Comparison of ENCODE assay signal across 17 mouse cellular contexts in the genomic region with DNA sequence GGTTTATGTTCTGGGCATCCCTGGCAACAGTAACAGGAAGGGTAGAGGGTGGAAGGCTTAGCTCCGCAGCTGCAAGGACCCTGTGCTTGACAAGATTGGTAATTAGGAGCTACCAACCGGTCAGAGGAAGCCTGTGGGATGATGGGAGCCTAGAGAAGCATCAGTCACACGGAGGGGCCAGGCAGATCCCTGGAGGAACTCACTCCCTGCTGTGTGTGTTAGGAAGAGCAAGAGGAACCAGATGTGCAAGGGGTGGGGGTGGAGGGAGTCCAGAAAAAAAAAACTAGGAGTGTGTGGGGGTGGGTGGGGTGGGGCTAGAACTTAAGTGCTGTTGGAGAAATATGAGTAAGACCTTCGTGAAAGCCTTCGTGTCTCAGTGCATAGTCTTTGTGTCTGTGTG. TPM values are rescaled to one million over a fixed set of nuclear protein-coding genes. Genes with fewer than 3 reads are reported as not detected.
A peak's percentile ranks its signal among the peaks of the same experiment; 100 is the strongest.
DNase-seq lines count a peak whose midpoint lies in the region; ATAC-seq and TF ChIP-seq lines count a peak whose summit lies in the region.
"Had no signal": no experiment of that assay in that cellular context is flagged by ENCODE, and none has a peak within 500 bp of the region (broad histone marks: within the 10 kb centered on the region; RNA-seq: fewer than 3 reads in every experiment).

No protein-coding gene starts in this region.

- TF ChIP-seq CTCF in left cerebral cortex, adult 2 months (IDR thresholded peaks at IDR 0.05): no peak
- TF ChIP-seq CTCF in kidney, adult 2 months (conservative IDR thresholded peaks at IDR 0.05; ENCODE audit: insufficient read depth, insufficient read length, low read depth, low read length): no peak

- no peak overlapping the region for H3K9ac ChIP-seq in ES-E14 (ENCODE audit: insufficient read depth, low read depth, low read length, poor library complexity, severe bottlenecking)
- no peak overlapping the region for H3K9ac ChIP-seq in embryonic facial prominence, embryonic 12.5 days
- no peak overlapping the region for H3K9ac ChIP-seq in limb, embryonic 15.5 days
- H3K9ac ChIP-seq: kidney, embryonic 15.5 days; liver, embryonic 13.5 days had no signal

- H3K9me3 ChIP-seq in ES-E14 (ENCODE audit: control insufficient read depth, insufficient read depth, low read depth, low read length): no peaks in the 10 kb centered on the region
- H3K9me3 ChIP-seq in embryonic facial prominence, embryonic 12.5 days: no peaks in the 10 kb centered on the region
- H3K9me3 ChIP-seq in limb, embryonic 15.5 days: no peaks in the 10 kb centered on the region
- H3K9me3 ChIP-seq: kidney, embryonic 15.5 days; liver, embryonic 13.5 days had no signal

- 11% methylated on average over 5 of the region's 5 CpGs for WGBS in embryonic facial prominence, embryonic 12.5 days
- 8% methylated on average over 5 of the region's 5 CpGs for WGBS in limb, embryonic 15.5 days
- WGBS in kidney, adult 2 months: 36% methylated on average over 5 of the region's 5 CpGs

- H3K27me3 ChIP-seq in embryonic facial prominence, embryonic 12.5 days: no peaks in the 10 kb centered on the region
- H3K27me3 ChIP-seq in limb, embryonic 15.5 days: no peaks in the 10 kb centered on the region
- H3K27me3 ChIP-seq in kidney, adult 2 months (replicated peaks; ENCODE audit: control insufficient read depth, insufficient read depth, low read length): no peaks in the 10 kb centered on the region
- H3K27me3 ChIP-seq: kidney, embryonic 15.5 days had no signal

- no peak for TF ChIP-seq POLR2A in kidney, adult 2 months (IDR thresholded peaks at IDR 0.05; ENCODE audit: low read depth, low read length)

- peaks cover 15 to 26% of the 10 kb centered on the region in 2 experiments for H3K4me1 ChIP-seq in ES-E14 (ENCODE audit: control insufficient read depth in 2 of 2, insufficient read depth in 2 of 2, low read length in 2 of 2, poor library complexity in 1 of 2)
- peaks cover 72% of the 10 kb centered on the region for H3K4me1 ChIP-seq in embryonic facial prominence, embryonic 12.5 days
- H3K4me1 ChIP-seq in limb, embryonic 15.5 days: peaks cover 60% of the 10 kb centered on the region
- H3K4me1 ChIP-seq in kidney, adult 2 months (ENCODE audit: control insufficient read depth, insufficient read depth, low read length): no peaks in the 10 kb centered on the region; the same call in 1 of the 2 replicates

- H3K36me3 ChIP-seq in ES-E14 (ENCODE audit: control insufficient read depth, insufficient read depth, low read length, poor library complexity, severe bottlenecking): no peaks in the 10 kb centered on the region
- no peaks in the 10 kb centered on the region for H3K36me3 ChIP-seq in embryonic facial prominence, embryonic 12.5 days
- no peaks in the 10 kb centered on the region for H3K36me3 ChIP-seq in limb, embryonic 15.5 days
- no peaks in the 10 kb centered on the region for H3K36me3 ChIP-seq in kidney, adult 2 months (ENCODE audit: control insufficient read depth, insufficient read depth, low read length)
- H3K36me3 ChIP-seq: kidney, embryonic 15.5 days; liver, embryonic 13.5 days had no signal

- in situ Hi-C loops in ES-E14 (cut with MboI; ENCODE audit: low sequenced_read_pairs in 2 of 2, unreplicated experiment in 2 of 2): loop anchor here in 1 of 2 experiments (25.0 kb wide), 1 partner anchor 401 kb away; no protein-coding TSS in a partner anchor

- intact Hi-C loops in left cerebral cortex, adult 2 months (cut with DNase I): no loop called here

- 0 out of 2 replicates have a peak overlapping the region, but pooled peaks have one; percentile 7 for H3K4me2 ChIP-seq in embryonic facial prominence, embryonic 12.5 days (replicated peaks)
- H3K4me2 ChIP-seq in limb, embryonic 15.5 days: no peak overlapping the region
- H3K4me2 ChIP-seq: kidney, embryonic 15.5 days; liver, embryonic 13.5 days had no signal

- DNase-seq in left cerebral cortex, adult 2 months (ENCODE audit: extremely low spot score in 1 of 2, low spot score in 2 of 2): no peak
- no peak for DNase-seq in left cerebral cortex, adult 8-10 months (ENCODE audit: low spot score in 2 of 2)
- no peak for DNase-seq in ES-E14 (ENCODE audit: low read depth, low spot score)
- DNase-seq in retina, embryonic 14.5 days (ENCODE audit: low spot score): no peak
- DNase-seq in kidney, adult 2 months: no peak
- DNase-seq: adrenal gland, adult 8-10 months; cerebellum, adult 9-11 months; embryo, embryonic 11 days; gastrocnemius, postnatal 36 days; liver, embryonic 13.5 days; right cerebral cortex, postnatal 25 days had no signal

- no peak overlapping the region for H3K4me3 ChIP-seq in left cerebral cortex, adult 2 months
- H3K4me3 ChIP-seq in ES-E14 (ENCODE audit: insufficient read depth in 1 of 2, low read depth in 1 of 2, low read length in 2 of 2, poor library complexity in 1 of 2, severe bottlenecking in 1 of 2): no peak overlapping the region
- H3K4me3 ChIP-seq in embryonic facial prominence, embryonic 12.5 days: no peak overlapping the region
- H3K4me3 ChIP-seq in limb, embryonic 15.5 days: no peak overlapping the region
- no peak overlapping the region for H3K4me3 ChIP-seq in kidney, adult 2 months (ENCODE audit: insufficient read depth, low read depth, low read length)
- H3K4me3 ChIP-seq: kidney, embryonic 15.5 days; liver, embryonic 13.5 days had no signal

- peak overlapping the region; percentile 86 for H3K27ac ChIP-seq in left cerebral cortex, adult 2 months
- H3K27ac ChIP-seq in ES-E14 (ENCODE audit: insufficient read depth, low read depth, low read length, poor library complexity, severe bottlenecking): no peak overlapping the region
- H3K27ac ChIP-seq in embryonic facial prominence, embryonic 12.5 days: peak overlapping the region; percentile 81
- H3K27ac ChIP-seq in limb, embryonic 15.5 days: peak overlapping the region; percentile 73
- H3K27ac ChIP-seq in kidney, adult 2 months (ENCODE audit: insufficient read depth, low read depth, low read length): no peak overlapping the region
- H3K27ac ChIP-seq: kidney, embryonic 15.5 days; liver, embryonic 13.5 days had no signal

- ATAC-seq in embryonic facial prominence, embryonic 12.5 days (ENCODE audit: insufficient number of reproducible peaks, insufficient read depth, low FRiP score, low TSS enrichment): no peak
- no peak for ATAC-seq in limb, embryonic 15.5 days (ENCODE audit: insufficient number of reproducible peaks, low FRiP score, low TSS enrichment, low read depth)
- ATAC-seq: lung, postnatal 0 days had no signal

TF ChIP-seq in ES-E14, 5 proteins besides CTCF, POLR2A, EP300 and RAD21:
- no peak for TF ChIP-seq ZC3H11A (IDR thresholded peaks at IDR 0.05; ENCODE audit: borderline replicate concordance, low read depth, low read length)
- 0 out of 2 replicates have a peak, but pooled peaks have one; percentile 45 for TF ChIP-seq ZNF384 (IDR thresholded peaks at IDR 0.05; ENCODE audit: low read depth, low read length)
- TF ChIP-seq HCFC1 (IDR thresholded peaks at IDR 0.05; ENCODE audit: borderline replicate concordance, insufficient read depth, low read length): no peak
TF ChIP-seq in ES-E14: peak in this region for 1.

RNA-seq across cellular contexts. Expression of a gene that starts 36.0 kb away (rescaled TPM):
- under 1 TPM; 0.30 to 0.32 TPM for total RNA-seq in left cerebral cortex, adult 2 months (2021)
- total RNA-seq in left cerebral cortex, adult 8-10 months (2022): under 1 TPM; 0.18 to 0.48 (median 0.29) TPM
- total RNA-seq in ES-E14 (2012; rRNA removed): 0.11 and 0.27 TPM in 2 replicates
- polyA plus RNA-seq in embryonic facial prominence, embryonic 12.5 days (2016; fragmentation: Nextera tagmentation; extraction: Ambion mirVana): not detected in 2 replicates
- 0.51 and 0.65 TPM in 2 replicates for polyA plus RNA-seq in limb, embryonic 15.5 days (2015; fragmentation: Nextera tagmentation; extraction: Ambion mirVana)
- not detected in 2 replicates for polyA plus RNA-seq in kidney, adult 2 months (2012; rRNA removed)
- total RNA-seq: CH12.LX; megakaryocyte-erythroid progenitor cell, adult 5-6 weeks had no signal

RNA-seq across cellular contexts. Expression of a gene that starts 48.0 kb away (rescaled TPM):
- total RNA-seq in left cerebral cortex, adult 2 months (2021): not detected
- under 1 TPM in 2 of 4 experiments, not detected in 2; 0.26 to 0.71 TPM for total RNA-seq in left cerebral cortex, adult 8-10 months (2022)
- total RNA-seq in ES-E14 (2012; rRNA removed): not detected in 2 replicates
- polyA plus RNA-seq in embryonic facial prominence, embryonic 12.5 days (2016; fragmentation: Nextera tagmentation; extraction: Ambion mirVana): not detected in 2 replicates
- polyA plus RNA-seq in limb, embryonic 15.5 days (2015; fragmentation: Nextera tagmentation; extraction: Ambion mirVana): 0.14 TPM in 1 of 2 replicates, not detected in the other
- polyA plus RNA-seq in kidney, adult 2 months (2012; rRNA removed): 1.5 and 1.7 TPM in 2 replicates
- total RNA-seq: CH12.LX had no signal

RNA-seq across cellular contexts. Expression of a gene that starts 56.1 kb away (rescaled TPM):
- 100 to 1,000 TPM; 248 to 258 TPM for total RNA-seq in left cerebral cortex, adult 2 months (2021)
- 100 to 1,000 TPM; 211 to 245 (median 225) TPM for total RNA-seq in left cerebral cortex, adult 8-10 months (2022)
- 55.3 and 56.4 TPM in 2 replicates for total RNA-seq in ES-E14 (2012; rRNA removed)
- 96.4 and 96.9 TPM in 2 replicates for polyA plus RNA-seq in embryonic facial prominence, embryonic 12.5 days (2016; fragmentation: Nextera tagmentation; extraction: Ambion mirVana)
- 73.2 and 76.6 TPM in 2 replicates for polyA plus RNA-seq in limb, embryonic 15.5 days (2015; fragmentation: Nextera tagmentation; extraction: Ambion mirVana)
- 18.7 and 20.3 TPM in 2 replicates for polyA plus RNA-seq in kidney, adult 2 months (2012; rRNA removed)

Comparison
In these comparisons a context has a peak if more than half of its experiments do, and no peak if none do; other contexts are left out.
1. H3K27ac ChIP-seq: peak in left cerebral cortex, adult 2 months (single experiment), embryonic facial prominence, embryonic 12.5 days (single experiment) and limb, embryonic 15.5 days (single experiment); none in ES-E14 (single experiment) and kidney, adult 2 months (single experiment).